Mouse (Mus musculus) common myeloid progenitor, adult 5-6 weeks (primary cell): ENCODE data around the gene Nr3c2. TPM values are rescaled to one million over a fixed set of nuclear protein-coding genes. Genes with fewer than 3 reads are reported as not detected.

Source experiments
- ATAC-seq: replicated peaks from 2 replicates; pipeline ENCODE4 v1.8.0; 2016; ENCODE audit warnings: low read depth, mild to moderate bottlenecking, moderate TSS enrichment, inconsistent platforms; ENCODE audit not compliant: poor library complexity, severe bottlenecking
- total RNA-seq: library from RNA; stranded (forward); fragments of 200-1000, 187-1606 nt; gene quantifications from 2 replicates; pipeline ENCODE4 v1.2.3, GENCODE M21; 2017

Nr3c2 gene
- total RNA-seq, 1 experiment from 2014 or later: 6.6 TPM

DNA sequence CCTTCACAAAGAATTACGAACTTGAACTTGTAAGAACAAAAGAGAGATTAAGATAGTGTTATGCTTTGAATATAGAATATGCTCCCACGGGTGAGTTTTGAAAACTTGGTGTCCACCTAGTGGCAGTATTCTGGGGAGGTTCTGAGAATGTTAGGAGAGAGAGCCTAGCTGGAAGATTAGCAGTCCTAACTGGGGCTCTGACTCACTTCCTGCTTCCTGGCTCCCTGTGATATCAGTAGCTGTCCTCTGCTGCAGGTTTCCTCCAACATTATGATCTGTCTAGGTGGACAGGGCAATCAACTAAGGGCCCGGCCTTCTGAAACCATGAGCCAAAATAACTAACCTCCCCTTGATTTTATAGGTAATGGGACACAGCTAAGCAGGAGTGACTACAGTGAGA lies 385.2 kb downstream of the Nr3c2 start:
- no peak for ATAC-seq

DNA sequence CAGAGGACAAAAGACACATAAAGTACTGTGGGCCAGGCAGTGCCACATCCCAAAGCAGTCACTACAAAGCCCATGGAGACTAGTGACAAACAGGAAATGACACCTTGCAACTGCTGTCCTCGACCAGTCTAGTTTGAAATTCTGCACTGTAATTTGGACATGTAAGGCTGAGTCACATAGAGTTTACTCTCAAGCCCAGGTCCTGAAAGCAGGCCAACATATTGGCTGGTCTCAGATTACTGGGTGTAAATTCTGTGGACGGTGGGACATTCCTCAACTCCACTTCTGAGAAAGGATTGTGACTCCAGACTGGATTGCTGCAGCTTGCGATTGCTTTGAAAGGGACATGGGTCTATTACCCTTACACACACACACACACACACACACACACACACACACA lies 388.8 kb downstream of the Nr3c2 start:
- no peak for ATAC-seq

DNA sequence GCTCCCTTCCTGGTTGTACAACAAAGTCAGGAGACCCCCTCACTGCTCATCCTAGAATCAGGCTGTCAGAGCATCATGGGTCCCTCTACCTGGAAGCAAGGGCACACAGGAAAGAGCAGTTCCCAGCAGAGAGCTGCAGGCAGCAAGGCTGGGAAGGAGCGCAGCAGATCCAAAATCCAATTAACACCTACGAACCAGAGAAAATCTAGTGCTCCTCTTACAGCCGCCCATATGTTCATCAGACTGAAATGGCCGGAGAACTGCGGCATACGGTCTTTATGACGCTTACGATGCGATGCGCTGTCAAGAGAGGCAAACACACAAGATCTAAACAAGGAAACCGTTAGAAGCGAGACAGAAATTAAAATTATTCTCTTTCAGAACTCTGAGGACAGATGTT lies 389.2 kb downstream of the Nr3c2 start:
- no peak for ATAC-seq

DNA sequence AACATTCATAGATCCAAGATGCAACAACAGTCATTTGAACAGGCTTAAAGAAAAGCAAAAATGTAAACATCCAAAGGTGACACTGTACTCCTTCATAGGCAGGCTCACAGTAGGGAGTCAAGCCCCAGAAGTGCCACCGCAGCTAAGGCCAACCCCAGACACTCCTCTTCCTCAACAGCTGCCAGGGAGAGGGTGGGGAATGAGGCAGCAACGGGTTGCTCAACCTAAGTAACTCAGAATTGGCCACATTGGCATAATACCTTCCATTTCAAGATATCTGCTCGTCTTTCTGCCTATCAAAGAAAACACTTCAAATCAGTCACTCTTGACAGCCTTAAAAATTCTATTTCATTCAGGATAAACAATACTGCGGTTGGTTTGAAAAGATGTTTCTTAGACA lies 392.9 kb downstream of the Nr3c2 start:
- no peak for ATAC-seq

DNA sequence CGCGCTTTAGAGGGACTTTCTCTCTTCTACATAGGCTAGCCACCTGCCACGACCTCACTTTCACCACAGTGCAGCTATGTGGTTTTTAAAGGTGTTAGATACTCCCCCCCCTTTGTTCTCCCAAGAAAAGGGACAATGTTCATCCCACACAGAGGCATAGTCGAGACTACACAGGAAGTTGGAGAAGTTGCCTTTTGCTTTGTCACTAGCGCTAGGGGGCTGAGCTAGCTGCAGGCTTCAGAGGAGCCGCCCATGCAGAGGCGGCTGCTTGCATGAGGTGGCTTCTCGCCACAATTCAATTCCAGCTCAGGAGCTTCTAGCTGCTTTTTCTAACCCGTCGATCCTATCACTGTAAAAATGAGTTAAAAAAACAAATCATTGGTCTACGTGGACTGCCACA lies 393.4 kb downstream of the Nr3c2 start:
- ATAC-seq: no peak

DNA sequence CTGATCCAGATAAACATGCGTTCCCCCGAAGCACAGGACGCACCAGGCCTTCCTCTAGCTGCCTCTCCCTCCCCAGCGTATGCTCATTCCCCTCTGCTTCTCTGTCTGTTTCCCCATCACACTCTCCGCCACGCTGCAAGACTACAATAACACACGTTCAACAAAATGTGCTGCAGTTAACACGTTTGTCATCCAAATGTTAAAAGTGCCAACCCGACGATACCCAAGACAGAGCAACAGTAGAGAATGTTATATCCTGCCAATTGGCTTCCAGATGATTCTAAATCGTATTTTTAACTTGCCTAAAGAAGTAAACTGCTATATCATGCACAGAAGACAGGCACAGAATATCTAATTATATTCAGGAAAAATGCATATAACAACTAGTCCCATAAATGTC lies 395.4 kb downstream of the Nr3c2 start:
- no peak for ATAC-seq
